Mouse (Mus musculus): ENCODE data around the gene Clba1.

Gene Clba1

DNA sequence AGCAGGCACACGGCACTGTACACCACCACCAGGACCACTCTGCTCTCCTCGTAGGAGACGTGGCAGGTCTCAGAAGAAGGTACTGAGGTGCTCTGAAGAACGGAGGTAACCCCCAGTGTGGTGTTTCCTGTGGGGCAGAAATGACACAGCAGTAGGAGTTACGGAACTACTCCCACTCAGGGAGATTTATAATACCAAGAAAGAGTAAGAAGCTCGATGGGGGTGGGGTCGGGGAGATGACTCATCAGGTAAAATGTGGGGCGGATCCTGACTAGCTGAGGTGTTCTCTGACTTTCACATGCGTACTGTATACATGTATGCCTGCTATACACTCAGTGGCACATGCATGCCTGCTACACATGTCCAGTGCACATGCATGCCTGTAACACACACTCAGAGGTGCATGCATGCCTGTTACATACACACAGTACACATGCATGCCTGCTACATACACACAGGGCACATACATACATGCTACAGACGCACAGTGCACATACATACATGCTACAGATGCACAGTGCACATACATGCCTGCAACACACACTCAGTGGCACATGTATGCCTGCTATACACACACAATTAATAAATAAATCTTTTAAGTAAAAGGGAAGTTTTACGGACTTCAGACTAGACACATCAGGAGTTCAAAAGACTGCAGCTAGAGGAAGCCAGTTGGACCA is 44.5 kb downstream of the Clba1 start:
- no peak for DNase-seq

DNA sequence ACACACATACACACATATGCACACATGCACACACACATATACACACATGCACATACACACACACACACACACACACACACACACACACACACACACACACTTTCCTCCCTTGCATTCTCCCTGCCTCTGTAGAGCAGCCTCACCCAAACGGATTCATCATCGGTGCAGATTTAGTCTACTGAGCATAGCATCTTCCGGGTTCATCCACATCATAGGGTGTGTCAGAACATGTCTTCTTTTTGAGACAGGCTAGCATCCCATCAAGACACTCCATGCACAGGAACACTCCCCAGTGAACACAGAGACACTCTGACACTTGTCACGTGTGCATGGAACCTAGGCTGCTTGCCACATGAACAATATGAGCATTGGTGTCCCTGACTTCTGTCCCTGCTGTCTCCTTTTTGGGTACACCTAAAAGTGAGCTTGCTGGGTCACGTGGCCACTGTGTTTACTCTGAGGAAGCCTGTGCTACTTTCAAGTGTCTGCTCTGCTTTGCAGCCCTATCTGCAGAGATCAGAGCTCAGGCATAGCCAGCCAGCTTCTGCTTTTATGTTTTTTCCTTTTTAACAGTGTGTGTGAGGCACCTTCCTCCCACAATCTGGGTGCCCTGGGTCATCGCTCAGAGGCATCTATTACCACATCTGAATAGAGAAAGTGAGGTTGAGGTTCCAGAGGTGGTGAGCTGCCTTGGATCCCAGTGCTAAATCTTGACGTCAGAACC is 46.0 kb downstream of the Clba1 start:
- no peak for DNase-seq

DNA sequence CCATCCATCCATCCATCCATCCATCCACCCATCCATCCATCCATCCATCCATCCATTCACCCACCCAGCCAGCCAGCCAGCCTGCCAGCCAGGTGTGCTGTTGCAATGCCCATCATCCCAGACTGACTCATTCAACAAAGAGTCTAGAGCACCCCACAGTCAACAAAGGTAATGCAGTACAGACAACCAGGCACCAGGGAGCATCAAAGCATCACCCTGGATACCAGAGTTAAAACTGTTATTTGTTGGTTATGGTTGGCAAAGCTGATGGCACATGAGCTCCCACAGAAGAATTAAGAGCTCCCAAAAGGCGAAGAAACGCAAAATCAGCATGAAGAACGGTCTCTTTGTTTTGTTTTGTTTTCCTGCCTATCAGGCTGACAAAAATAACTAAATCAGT is 47.6 kb downstream of the Clba1 start:
- DNase-seq = no peak

DNA sequence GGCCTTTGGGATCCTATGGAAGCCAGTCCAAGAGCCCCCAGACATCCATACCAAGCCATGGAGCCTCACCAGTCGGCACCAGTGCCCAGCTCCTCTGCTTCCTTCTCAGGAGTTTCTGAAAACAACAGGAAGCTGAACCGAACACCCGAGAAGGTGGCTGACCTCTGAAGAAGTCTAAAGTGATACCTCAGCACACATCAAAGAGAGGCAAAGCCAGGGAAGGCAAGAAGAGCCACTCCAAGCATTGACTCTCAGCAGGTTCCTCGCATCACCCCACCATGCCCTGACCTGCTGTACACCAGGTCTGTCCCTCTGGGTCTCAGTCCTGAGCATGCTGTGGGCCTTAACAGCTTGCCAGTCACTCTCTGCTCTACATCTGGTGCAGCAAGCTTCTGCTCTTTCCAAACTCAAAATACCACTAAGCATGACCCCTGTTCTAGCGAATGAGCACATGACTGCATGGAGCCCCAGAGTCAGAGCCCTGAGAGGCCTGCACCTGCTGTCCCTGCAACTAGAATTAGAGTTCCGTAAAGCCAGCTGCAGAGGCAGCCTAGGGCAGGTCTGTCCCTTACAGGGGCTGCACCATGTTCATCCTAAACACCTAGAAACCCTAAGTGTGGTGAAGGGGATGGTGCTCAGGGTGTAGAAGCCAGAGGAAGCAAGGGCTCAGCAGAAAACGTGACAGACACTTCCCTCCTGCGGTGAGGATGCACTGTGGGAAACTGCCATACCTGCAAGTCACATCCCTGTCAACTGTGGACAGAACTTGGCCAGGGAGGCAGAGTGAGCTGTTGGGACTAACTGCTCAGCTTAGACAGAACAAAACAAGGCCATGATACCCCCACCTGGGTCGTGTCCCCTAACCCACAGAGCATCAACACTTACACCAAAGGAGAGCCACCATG is 48.5 kb downstream of the Clba1 start:
- no peak for DNase-seq

DNA sequence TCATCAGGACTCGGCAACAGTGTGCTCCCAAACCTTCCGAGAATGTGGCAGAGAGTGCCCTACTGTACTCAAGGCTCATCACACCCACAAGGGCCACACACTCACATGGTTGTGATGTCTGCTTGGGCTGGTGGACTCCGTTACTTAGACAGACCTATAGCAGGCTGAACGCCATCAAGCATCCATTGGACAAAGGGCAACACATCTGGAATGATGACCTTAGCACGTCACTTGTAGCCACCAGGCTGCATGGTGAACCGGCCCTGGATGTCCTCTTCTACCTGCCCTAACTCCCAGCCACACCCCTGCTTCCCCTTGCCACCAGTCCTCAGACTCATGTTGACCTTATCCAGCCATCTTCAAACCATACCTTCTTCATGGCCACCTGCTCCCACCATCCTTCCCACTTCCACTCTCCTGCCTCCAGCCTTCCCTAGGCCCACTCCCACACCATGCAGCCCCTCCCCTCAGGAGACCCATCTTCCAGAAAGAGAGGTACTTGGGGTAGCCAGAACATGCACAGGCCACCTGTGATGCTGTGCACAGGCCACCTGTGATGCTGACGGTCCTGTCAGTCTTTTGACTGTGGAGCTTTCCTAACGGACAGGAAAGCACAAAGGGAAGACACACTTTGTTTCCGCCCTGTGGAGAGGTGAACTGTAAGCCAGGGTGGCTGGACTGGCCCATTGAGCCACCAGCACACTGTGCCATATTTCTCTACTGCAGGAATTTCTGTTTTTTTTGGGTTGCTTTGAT is 50.0 kb downstream of the Clba1 start:
- DNase-seq = no peak

DNA sequence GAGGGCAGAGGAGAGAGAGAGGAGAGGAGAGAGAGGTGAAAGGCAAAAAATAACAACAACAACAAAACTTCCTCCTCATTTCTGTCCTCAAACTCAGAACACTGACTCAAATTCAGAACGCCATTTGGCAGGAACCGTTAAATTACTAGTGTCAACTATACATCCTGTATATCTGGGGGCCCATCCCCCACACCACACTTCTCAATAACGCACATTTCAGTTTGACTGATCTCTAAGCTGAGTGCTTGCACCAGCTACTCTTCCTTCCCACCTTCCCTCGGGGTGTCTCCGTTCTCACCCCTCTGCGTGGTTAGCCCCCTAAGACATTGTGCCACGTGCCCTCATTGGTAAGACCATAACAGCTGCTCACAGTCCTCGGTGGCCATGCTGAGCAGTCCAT is 51.2 kb downstream of the Clba1 start:
- no peak for DNase-seq

DNA sequence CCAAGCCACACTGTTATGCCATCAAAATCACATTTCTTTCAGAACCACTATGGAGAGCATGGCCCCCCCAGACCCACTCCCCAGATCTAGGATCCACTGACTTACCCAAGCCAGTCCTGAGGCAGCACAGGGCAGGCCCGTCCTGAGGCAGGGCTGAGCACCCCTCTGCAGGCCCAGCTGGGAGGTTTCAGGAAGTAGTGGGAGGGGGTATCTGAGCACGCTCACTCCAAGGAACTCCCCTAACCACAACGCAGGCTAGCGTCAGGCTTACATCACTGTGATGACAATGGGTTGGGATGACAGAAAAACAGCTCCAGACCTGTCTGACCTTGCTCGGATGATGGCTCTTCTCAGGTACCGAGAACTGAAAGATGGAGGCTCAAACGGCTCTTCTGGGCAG is 52.0 kb downstream of the Clba1 start:
- DNase-seq = no peak

DNA sequence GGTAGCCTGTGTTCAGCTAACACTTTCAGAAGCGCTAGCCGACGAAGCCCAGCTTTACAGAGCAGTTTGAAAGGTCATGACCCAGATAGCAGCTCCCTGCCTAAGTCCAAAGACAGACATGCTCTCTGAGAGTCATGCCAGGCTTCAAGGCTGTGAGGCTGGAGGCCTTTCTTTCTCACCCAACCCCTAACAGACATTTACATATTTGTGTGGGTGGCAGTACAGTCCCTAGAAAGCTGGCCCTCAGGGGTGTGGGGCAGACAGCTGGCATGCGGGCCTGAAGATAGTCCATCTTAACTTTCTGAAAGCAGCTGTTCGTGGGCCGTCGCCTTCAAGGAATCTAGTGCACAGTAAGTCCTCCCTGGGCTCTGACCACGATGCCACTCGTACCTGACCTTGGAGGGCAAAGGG is 53.2 kb downstream of the Clba1 start:
- no peak for DNase-seq

DNA sequence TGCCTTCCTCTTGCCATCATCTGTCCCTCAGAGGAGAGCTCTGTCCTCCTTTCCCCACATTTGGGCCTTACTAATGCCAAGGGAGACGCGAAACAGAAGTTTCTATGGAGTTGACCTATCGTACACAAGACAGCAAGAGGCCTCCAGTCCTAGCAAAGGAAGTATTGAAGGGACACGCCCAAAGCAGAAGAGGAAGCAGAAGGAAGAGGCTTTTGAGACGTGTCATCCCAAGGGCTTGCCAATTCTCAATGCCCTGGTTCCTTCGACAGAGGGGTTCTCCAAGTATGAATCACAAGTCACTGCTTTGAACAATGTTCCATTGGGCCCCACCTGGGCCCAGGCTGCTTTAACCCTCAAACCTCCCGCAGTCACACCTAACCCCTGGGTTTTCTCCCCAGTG is 56.1 kb downstream of the Clba1 start:
- DNase-seq = no peak
